Mouse (Mus musculus) ES-E14 (cell line): ENCODE data around the gene Ubxn2a.

ENCODE experiments used
- CHD2 ChIP-seq: IDR thresholded peaks from 2 replicates; pipeline ENCODE4 v1.6.1; 2014; ENCODE audit warnings: mild to moderate bottlenecking, low read depth, low read length, inconsistent platforms
- MAFK ChIP-seq: IDR thresholded peaks from 2 replicates; pipeline ENCODE4 v1.6.1; 2014; ENCODE audit warnings: mild to moderate bottlenecking, low read depth, low read length, inconsistent platforms; ENCODE audit not compliant: insufficient read depth

- TF ChIP-seq CHD2 (peak; percentile 54; the same call in 1 of the 2 replicates), MAFK (peak; percentile 90)
Measured at GRCm38 (mm10) chr12:4898024-4898423, 9.5 kb downstream of the Ubxn2a start.
